Mouse (Mus musculus) lung, postnatal 25 days (tissue): ENCODE data around the gene Gm17662.

Experiments used
- DNase-seq: peaks from one replicate; pipeline ENCODE4 v3.0.0; 2022; ENCODE audit warnings: low spot score

Gm17662 gene

DNA sequence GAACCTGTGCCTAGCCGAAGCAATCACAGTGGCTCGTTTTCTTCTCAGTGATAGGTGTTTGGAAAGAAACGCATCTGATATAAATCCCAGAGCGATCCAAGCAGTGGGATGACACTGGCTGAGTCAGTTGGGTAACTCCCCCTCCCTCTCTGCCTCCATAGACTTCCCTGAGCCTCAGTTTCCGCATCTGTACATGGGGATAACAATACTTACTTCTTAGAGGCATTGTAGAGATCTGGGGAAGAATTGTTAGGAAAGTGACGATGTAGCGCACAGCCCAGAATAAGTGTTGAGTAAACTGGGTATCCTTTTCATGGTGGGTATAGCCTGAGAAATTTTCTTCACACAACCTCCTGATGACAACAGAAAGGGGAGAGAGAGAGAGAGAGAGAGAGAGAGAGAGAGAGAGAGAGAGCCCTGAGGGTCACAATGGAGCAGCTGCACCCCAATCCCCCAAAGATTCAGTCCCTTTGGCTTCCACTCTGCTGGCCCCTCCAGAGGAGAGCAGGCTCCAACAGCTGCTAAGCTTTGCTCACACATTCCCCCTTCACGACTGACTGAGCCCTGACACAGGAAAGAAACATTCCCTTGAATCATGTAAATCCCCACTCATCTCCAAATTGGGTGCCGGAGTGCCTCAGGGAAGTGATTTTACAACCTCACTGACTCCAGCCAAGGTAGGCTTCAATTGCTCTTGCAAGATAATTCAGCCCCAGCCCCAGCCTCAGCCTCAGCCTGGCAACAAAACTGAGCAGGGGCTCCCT is 31.6 kb downstream of the Gm17662 start:
- peak; percentile 14 for DNase-seq

DNA sequence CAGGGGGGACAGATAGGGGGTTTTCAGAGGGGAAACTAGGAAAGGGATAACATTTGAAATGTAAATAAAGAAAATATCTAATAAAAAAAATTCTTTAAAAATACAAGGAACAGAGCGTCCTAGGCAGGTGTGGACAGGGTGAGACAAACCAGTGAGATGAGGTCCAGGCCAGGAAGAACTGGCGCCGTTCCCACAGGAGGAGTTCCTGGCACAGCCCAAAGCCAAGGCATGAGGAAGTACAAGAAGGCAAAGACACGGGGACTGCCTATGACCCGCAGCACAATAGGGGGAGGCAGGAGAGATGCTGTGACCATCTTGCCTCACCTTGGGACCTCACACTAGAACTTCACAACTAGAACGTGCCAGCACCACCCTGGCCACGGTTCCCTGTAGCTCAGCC is 34.6 kb downstream of the Gm17662 start:
- DNase-seq = no peak

DNA sequence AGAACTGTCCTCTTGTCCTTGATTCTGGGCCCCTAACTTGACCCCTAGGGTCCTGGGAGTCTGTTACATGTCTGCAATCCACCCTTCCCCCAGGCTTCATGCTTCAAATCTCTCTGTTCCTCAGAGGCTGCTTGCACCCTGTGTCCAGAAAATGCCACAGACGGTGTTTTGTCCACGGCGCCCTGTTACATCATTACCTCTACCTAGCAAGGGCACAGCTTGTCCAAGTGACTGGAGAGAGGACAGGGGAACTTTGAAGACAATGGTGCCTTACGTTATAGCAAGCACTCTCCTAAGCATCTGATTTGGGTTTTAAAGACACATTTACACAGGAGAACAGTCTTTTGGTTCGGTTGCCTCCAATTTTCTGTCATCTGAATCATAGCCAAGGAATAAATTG is 36.5 kb downstream of the Gm17662 start:
- no peak for DNase-seq

DNA sequence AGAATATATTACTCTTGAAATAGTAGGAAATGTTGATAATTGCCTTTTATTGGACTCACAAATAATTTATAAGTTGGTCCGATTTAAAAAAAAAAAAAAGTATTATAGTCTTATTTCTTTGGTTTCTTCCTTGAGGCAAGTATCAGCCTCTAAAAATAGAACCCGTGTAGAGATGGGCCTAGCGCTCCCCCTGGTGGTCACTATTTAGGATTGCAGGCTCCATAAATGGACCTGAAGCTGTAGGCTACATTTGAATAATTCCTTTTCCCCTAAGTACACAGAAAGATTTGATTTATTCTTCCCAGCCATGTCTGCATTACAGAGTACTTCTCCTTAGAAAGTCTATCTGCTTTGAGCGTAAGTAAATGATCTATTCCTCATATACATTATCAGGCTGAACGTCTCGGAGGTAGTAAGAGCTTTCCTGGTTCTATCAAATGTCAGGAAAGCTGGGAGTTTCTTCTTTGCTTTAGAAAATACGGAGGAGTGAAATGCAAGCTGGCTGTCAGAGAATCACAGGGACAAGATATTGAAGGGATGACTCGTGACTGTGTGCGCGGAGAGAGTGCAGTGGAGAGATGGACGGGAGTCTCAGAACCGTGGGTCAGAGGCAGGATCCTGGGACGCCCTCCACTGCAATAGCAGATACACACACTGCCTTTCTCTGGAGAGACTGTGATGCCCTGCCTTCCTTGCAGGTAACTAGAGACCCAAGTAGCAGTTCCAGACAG is 37.0 kb downstream of the Gm17662 start:
- DNase-seq = peak; percentile 29

DNA sequence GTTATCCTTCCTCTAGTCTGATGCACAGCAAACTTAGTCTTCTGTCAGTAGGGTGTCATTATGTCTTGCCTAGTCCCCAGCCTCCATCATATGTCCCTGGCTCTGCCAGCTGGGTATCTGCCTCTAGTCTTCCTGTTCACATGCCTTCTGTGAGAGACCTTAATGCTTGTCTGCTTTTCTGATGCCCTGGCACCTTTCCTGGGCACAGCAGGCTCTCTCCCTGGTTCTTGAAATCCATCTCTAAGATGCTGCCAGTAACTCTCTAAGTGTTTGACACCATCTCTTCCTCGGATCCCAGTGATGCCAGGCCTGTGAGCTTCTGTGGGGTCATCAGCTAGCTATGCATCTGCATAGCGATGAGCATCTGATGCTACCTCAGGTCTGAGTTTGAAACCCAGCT is 45.7 kb downstream of the Gm17662 start:
- no peak for DNase-seq

DNA sequence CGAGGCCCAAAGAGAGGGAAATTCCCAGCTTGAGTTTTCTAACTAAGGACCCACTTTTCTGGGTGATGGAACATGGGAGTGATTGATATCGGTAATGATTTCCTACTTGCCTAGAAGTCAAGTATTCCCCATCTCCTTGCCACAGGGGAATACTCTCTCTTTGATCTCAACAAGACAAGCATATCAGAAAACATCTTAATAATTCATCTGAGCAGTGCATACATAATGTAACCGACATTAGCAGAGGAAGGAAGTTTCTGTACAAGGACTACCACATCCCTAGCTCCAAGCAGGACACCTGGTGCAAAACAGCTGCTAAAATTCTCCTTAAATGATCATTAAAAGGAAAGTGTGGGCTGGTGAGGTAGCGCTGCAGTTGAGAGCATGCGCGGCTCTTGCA is 47.9 kb downstream of the Gm17662 start:
- no peak for DNase-seq
